ENCODE assay signal across 8 mouse cellular contexts in the genomic region with DNA sequence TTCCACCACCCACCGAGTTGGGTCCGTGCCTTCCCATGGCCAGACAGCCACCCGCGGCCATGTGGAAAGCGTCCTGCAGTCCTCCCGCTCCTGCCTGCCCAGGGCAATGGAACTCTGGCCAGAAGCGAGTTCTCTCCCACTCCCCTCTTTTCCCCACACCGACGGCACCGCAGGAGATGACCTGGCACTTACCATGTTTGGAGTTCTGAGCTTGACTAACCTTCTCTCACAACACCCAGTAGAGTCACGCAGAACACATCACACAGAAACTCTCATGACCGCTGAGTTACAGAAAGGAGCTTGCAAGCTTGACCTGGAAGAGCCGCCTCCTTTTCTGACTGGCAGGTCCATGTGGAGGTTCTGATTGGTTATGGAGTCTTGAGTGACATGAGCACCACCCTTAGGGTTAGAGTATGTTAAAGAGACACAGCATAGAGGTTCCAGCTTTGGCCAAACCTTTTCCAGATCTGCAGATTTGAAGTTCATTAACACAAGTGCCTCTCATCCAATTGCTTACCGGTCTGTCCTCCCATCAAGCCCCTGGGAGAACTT. TPM values are rescaled to one million over a fixed set of nuclear protein-coding genes. Genes with fewer than 3 reads are reported as not detected.
DNase-seq lines count a peak whose midpoint lies in the region; ATAC-seq and TF ChIP-seq lines count a peak whose summit lies in the region.
"Not testable (repeated sequence)": the region's sequence is repeated elsewhere in the genome, so short reads cannot be mapped to it uniquely, and the experiment has no call there.

A gene (minus strand): TSS at position 311 of the 552 bp plus-strand sequence.

- intact Hi-C loops in heart, postnatal 36 days (cut with DNase I); left cerebral cortex, postnatal 4 days (cut with DNase I): not testable (repeated sequence)

- H3K27me3 ChIP-seq in ES-Bruce4 (ENCODE audit: control insufficient read depth, insufficient read depth, low read length, poor library complexity, severe bottlenecking); kidney, embryonic 15.5 days; neural tube, embryonic 15.5 days (replicated peaks): not testable (repeated sequence)

- peak within 1 kb of the TSS; percentile 86 for H3K4me3 ChIP-seq in ES-Bruce4 (ENCODE audit: low read depth, low read length)
- H3K4me3 ChIP-seq in kidney, embryonic 15.5 days (replicated peaks): peak within 1 kb of the TSS; percentile 49
- H3K4me3 ChIP-seq in neural tube, embryonic 15.5 days (replicated peaks): peak within 1 kb of the TSS; percentile 44

- not testable (repeated sequence) for TF ChIP-seq CTCF in ES-Bruce4 (IDR thresholded peaks at IDR 0.05; ENCODE audit: low read depth, low read length)

- peak within 1 kb of the TSS; percentile 56 for H3K4me2 ChIP-seq in kidney, embryonic 15.5 days
- peak within 1 kb of the TSS; percentile 56 for H3K4me2 ChIP-seq in neural tube, embryonic 15.5 days

- not testable (repeated sequence) for H3K4me1 ChIP-seq in ES-Bruce4 (ENCODE audit: control insufficient read depth, insufficient read depth, low read length); kidney, embryonic 15.5 days; neural tube, embryonic 15.5 days

- WGBS in kidney, embryonic 15.5 days: 0% methylated on average over 3 of the region's 14 CpGs
- WGBS in neural tube, embryonic 15.5 days: 0% methylated on average over 7 of the region's 14 CpGs

- H3K9ac ChIP-seq in ES-Bruce4 (ENCODE audit: low read depth, poor library complexity, severe bottlenecking): peak within 1 kb of the TSS; percentile 83
- H3K9ac ChIP-seq in kidney, embryonic 15.5 days: 0 out of 2 replicates have a peak within 1 kb of the TSS, but pooled peaks have one; percentile 31
- 0 out of 2 replicates have a peak within 1 kb of the TSS, but pooled peaks have one; percentile 20 for H3K9ac ChIP-seq in neural tube, embryonic 15.5 days (replicated peaks)

- TF ChIP-seq POLR2A in ES-Bruce4 (IDR thresholded peaks at IDR 0.05; ENCODE audit: insufficient read depth, low read length): not testable (repeated sequence)

- TF ChIP-seq EP300 in ES-Bruce4 (IDR thresholded peaks at IDR 0.05; ENCODE audit: insufficient read depth, low read depth, low read length): not testable (repeated sequence)

- ATAC-seq in kidney, embryonic 15.5 days (replicated peaks; ENCODE audit: low FRiP score); neural tube, embryonic 15.5 days (ENCODE audit: low FRiP score): not testable (repeated sequence)

- H3K36me3 ChIP-seq in ES-Bruce4 (ENCODE audit: control insufficient read depth, insufficient read depth, low read length, poor library complexity, severe bottlenecking); kidney, embryonic 15.5 days; neural tube, embryonic 15.5 days: not testable (repeated sequence)

- DNase-seq in cerebellum, adult 9-10 months: peak; percentile 57
- DNase-seq in frontal cortex, postnatal 14 days (ENCODE audit: low spot score in 2 of 2): peak; percentile 26 to 41
- peak in 1 of 2 experiments; percentile 12 for DNase-seq in heart, postnatal 36 days
- DNase-seq in left cerebral cortex, postnatal 4 days: not testable (repeated sequence)
- DNase-seq in lung, postnatal 36 days: peak; percentile 27

- not testable (repeated sequence) for H3K27ac ChIP-seq in ES-Bruce4 (ENCODE audit: insufficient read depth, low read length); kidney, embryonic 15.5 days
- 0 out of 2 replicates have a peak within 1 kb of the TSS, but pooled peaks have one; percentile 51 for H3K27ac ChIP-seq in neural tube, embryonic 15.5 days (replicated peaks)

- not testable (repeated sequence) for H3K9me3 ChIP-seq in ES-Bruce4 (replicated peaks; ENCODE audit: control insufficient read depth, insufficient read depth, low read length, poor library complexity, severe bottlenecking); kidney, embryonic 15.5 days (replicated peaks); neural tube, embryonic 15.5 days (replicated peaks)

RNA-seq across cellular contexts. Expression of the gene that starts here (rescaled TPM):
- 4.6 and 9.8 TPM in 2 replicates for polyA plus RNA-seq in ES-Bruce4 (2011; ENCODE audit: insufficient read depth, insufficient read length, low read depth, missing spikeins)
- total RNA-seq in heart, postnatal 36 days (2021): 10 to 100 TPM; 10.7 to 12.2 TPM
- polyA plus RNA-seq in kidney, embryonic 15.5 days (2015; fragmentation: Nextera tagmentation; extraction: Ambion mirVana): 18.2 and 19.0 TPM in 2 replicates
- 10 to 100 TPM; 12.4 to 13.2 TPM for total RNA-seq in left cerebral cortex, postnatal 4 days (2021)
- 17.0 and 18.4 TPM in 2 replicates for polyA plus RNA-seq in neural tube, embryonic 15.5 days (2015; fragmentation: Nextera tagmentation; extraction: Ambion mirVana)

Comparison
In these comparisons a context has a peak if more than half of its experiments do, and no peak if none do; other contexts are left out.
1. H3K9ac ChIP-seq: peak in every context shown above with its lines; median percentile 83 in ES-Bruce4; 31 in kidney, embryonic 15.5 days; 20 in neural tube, embryonic 15.5 days.